Mouse (Mus musculus): Measurements from ENCODE around the gene Dapl1. TPM values are rescaled to one million over a fixed set of nuclear protein-coding genes. Genes with fewer than 3 reads are reported as not detected.

Dapl1 gene
- polyA plus RNA-seq, 2 experiments from 2014 or later = 11.2 to 20.6 TPM

- peak; percentile 91 for ATAC-seq
Observed at GRCm38 (mm10) chr2:59541121-59541887, 56.9 kb downstream of the Dapl1 start.

- ATAC-seq = no peak
Observed at GRCm38 (mm10) chr2:59543543-59544065, 59.2 kb downstream of the Dapl1 start.

GRCm38 (mm10) chr2:59544237-59544909 lies 59.9 kb downstream of the Dapl1 start:
- no peak for ATAC-seq

DNA sequence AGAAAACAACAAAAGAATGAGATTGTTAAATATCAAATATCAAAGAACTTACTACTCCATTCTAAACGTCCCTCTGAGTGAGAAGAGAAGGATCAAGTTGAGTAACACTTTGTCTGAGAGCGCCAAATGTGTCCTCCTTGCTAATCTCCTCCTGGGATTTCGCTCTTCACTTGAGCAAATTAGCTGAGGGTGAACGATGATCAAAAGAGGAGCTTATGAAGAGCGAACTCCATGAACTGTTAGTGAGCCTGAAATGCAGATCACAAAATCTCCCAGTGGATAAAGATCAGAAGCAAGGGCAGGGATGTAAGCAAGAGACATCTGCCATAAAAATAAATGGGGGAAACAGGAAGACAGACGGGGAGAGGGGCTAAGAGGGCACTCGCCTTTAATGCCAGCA lies 60.5 kb downstream of the Dapl1 start:
- ATAC-seq = no peak

- ATAC-seq = no peak
Observed at GRCm38 (mm10) chr2:59547369-59548099, 63.1 kb downstream of the Dapl1 start.

- ATAC-seq = no peak
Observed at GRCm38 (mm10) chr2:59552784-59553183, 68.3 kb downstream of the Dapl1 start.

DNA sequence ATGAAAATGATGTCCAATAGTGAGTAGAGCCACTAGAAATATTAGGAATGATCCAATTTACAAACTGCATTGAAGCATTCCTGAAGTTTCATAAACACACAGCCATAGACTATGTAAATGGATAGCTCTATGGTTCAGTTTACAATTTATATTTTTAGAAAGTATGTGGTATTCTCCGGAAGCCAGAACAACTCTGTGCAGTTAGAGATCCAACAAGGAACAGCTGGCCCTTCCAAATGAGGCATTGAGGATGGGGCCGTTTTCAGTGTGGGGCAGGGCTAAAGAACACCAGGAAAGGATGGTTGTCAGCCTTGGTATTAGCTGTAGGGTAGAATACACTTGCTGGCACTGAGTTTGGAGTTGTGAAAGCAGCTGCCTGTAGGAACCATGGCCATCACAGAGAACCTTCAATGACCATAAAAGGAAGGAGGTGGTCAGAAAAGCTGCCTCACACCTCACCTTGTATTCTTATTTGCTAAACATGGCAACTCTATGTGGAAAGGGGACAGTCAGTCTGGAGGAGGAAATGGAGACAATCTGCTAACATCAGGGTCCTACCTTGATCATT lies 70.0 kb downstream of the Dapl1 start:
- ATAC-seq = no peak

Other genes starting within 250 kb of the Dapl1 start
- gene Tanc1, start 127.4 kb downstream of the Dapl1 start, polyA plus RNA-seq (2017; shearing (Covaris generic)) = 1 to 10 TPM; 7.2 to 8.7 TPM

Data from activated CD4-positive, CD25-positive, alpha-beta regulatory T cell, adult 4 months (primary cell).